Mouse (Mus musculus): ENCODE data around the gene Arhgef3. TPM values are rescaled to one million over a fixed set of nuclear protein-coding genes. Genes with fewer than 3 reads are reported as not detected.
"Not testable (repeated sequence)": the region's sequence is repeated elsewhere in the genome, so short reads cannot be mapped to it uniquely, and the experiment has no call there.

The Arhgef3 gene
- total and polyA plus RNA-seq, 3 experiments = 6.7 to 15.2 (median 11.9) TPM

DNA sequence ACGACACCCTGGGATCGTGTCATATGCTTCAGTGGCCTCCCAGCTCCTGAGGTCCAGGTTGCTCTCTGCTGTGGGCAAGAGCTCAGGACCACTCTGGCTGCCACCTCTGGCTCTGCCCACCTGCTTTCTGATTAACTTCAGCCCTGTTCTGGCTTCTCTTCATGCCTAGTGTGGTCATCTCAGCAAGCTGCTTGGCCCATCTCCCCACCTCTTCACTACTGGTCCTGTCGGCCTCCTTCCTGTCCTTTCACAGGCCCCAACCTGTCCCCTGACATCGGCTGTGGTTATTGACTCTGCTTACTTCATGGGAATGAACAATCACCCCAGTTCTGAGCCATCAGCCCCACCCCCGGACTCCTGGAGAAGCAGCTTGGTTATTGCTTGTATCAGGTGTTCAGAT is 128.9 kb downstream of the Arhgef3 start:
- H3K4me1 ChIP-seq (ENCODE audit: insufficient read depth, low read depth, low read length) = no peaks in the 10 kb centered on the region
- TF ChIP-seq GATA2 (IDR thresholded peaks at IDR 0.05; ENCODE audit: borderline replicate concordance, low read depth, low read length) = no peak

GRCm38 (mm10) chr14:27244898-27245297 is 130.2 kb downstream of the Arhgef3 start:
- no peaks in the 10 kb centered on the region for H3K36me3 ChIP-seq (replicated peaks)
- no peaks in the 10 kb centered on the region for H3K9me3 ChIP-seq (replicated peaks)
- H3K27me3 ChIP-seq (ENCODE audit: insufficient read depth, low read length) = no peaks in the 10 kb centered on the region
- H3K4me3 ChIP-seq (ENCODE audit: low read depth, low read length) = no peak overlapping the region
- ATAC-seq (ENCODE audit: extremely low read depth, insufficient number of reproducible peaks, low FRiP score, poor library complexity, severe bottlenecking) = no peak
- DNase-seq (ENCODE audit: low spot score) = no peak
- H3K4me1 ChIP-seq (ENCODE audit: insufficient read depth, low read depth, low read length) = no peaks in the 10 kb centered on the region
- no peak for TF ChIP-seq GATA1 (IDR thresholded peaks at IDR 0.05; ENCODE audit: borderline replicate concordance, low read length)
- TF ChIP-seq TAL1 (conservative IDR thresholded peaks at IDR 0.05; ENCODE audit: low read depth, low read length) = no peak
- TF ChIP-seq CTCF (IDR thresholded peaks at IDR 0.05; ENCODE audit: low read depth, low read length) = no peak
- TF ChIP-seq GATA2 (IDR thresholded peaks at IDR 0.05; ENCODE audit: borderline replicate concordance, low read depth, low read length) = no peak
- no peak for TF ChIP-seq POLR2AphosphoS5 (IDR thresholded peaks at IDR 0.05; ENCODE audit: insufficient replicate concordance, low read depth, low read length)

More for the DNA sequence above, 128.9 kb downstream of the Arhgef3 start:
- Histone ChIP-seq H3K36me3 (replicated peaks) (no peaks in the 10 kb centered on the region), H3K9me3 (replicated peaks) (no peaks in the 10 kb centered on the region), H3K4me3 (ENCODE audit: low read depth, low read length) (no peak overlapping the region), H3K27me3 (ENCODE audit: insufficient read depth, low read length) (no peaks in the 10 kb centered on the region)
- no peak for DNase-seq (ENCODE audit: low spot score)
- ATAC-seq (ENCODE audit: extremely low read depth, insufficient number of reproducible peaks, low FRiP score, poor library complexity, severe bottlenecking) = no peak

- Histone ChIP-seq H3K4me3 (ENCODE audit: low read depth, low read length) (no peak overlapping the region), H3K36me3 (replicated peaks) (no peaks in the 10 kb centered on the region), H3K27me3 (ENCODE audit: insufficient read depth, low read length) (no peaks in the 10 kb centered on the region), H3K9me3 (replicated peaks) (no peaks in the 10 kb centered on the region), H3K4me1 (ENCODE audit: insufficient read depth, low read depth, low read length) (no peaks in the 10 kb centered on the region)
- DNase-seq (ENCODE audit: low spot score) = no peak
- TF ChIP-seq TAL1 (conservative IDR thresholded peaks at IDR 0.05; ENCODE audit: low read depth, low read length) = no peak
- no peak for TF ChIP-seq POLR2AphosphoS5 (IDR thresholded peaks at IDR 0.05; ENCODE audit: insufficient replicate concordance, low read depth, low read length)
- no peak for TF ChIP-seq GATA1 (IDR thresholded peaks at IDR 0.05; ENCODE audit: borderline replicate concordance, low read length)
- no peak for TF ChIP-seq GATA2 (IDR thresholded peaks at IDR 0.05; ENCODE audit: borderline replicate concordance, low read depth, low read length)
- no peak for TF ChIP-seq CTCF (IDR thresholded peaks at IDR 0.05; ENCODE audit: low read depth, low read length)
- no peak for ATAC-seq (ENCODE audit: extremely low read depth, insufficient number of reproducible peaks, low FRiP score, poor library complexity, severe bottlenecking)
Measured at GRCm38 (mm10) chr14:27246424-27246823, 131.7 kb downstream of the Arhgef3 start.

GRCm38 (mm10) chr14:27246948-27247347 is 132.2 kb downstream of the Arhgef3 start:
- not testable (repeated sequence) for ATAC-seq (ENCODE audit: extremely low read depth, insufficient number of reproducible peaks, low FRiP score, poor library complexity, severe bottlenecking); DNase-seq (ENCODE audit: low spot score); H3K4me3 ChIP-seq (ENCODE audit: low read depth, low read length); H3K9me3 ChIP-seq (replicated peaks); H3K36me3 ChIP-seq (replicated peaks); H3K4me1 ChIP-seq (ENCODE audit: insufficient read depth, low read depth, low read length); H3K27me3 ChIP-seq (ENCODE audit: insufficient read depth, low read length)

GRCm38 (mm10) chr14:27249121-27249520 is 134.4 kb downstream of the Arhgef3 start:
- Histone ChIP-seq H3K36me3 (replicated peaks) (no peaks in the 10 kb centered on the region), H3K4me3 (ENCODE audit: low read depth, low read length) (no peak overlapping the region), H3K9me3 (replicated peaks) (no peaks in the 10 kb centered on the region), H3K27me3 (ENCODE audit: insufficient read depth, low read length) (no peaks in the 10 kb centered on the region), H3K4me1 (ENCODE audit: insufficient read depth, low read depth, low read length) (no peaks in the 10 kb centered on the region)
- ATAC-seq (ENCODE audit: extremely low read depth, insufficient number of reproducible peaks, low FRiP score, poor library complexity, severe bottlenecking) (no peak), DNase-seq (ENCODE audit: low spot score) (no peak)
- TF ChIP-seq TAL1 (conservative IDR thresholded peaks at IDR 0.05; ENCODE audit: low read depth, low read length) (no peak), POLR2AphosphoS5 (IDR thresholded peaks at IDR 0.05; ENCODE audit: insufficient replicate concordance, low read depth, low read length) (no peak), CTCF (IDR thresholded peaks at IDR 0.05; ENCODE audit: low read depth, low read length) (no peak), GATA1 (IDR thresholded peaks at IDR 0.05; ENCODE audit: borderline replicate concordance, low read length) (no peak), GATA2 (IDR thresholded peaks at IDR 0.05; ENCODE audit: borderline replicate concordance, low read depth, low read length) (no peak)

- ATAC-seq (ENCODE audit: extremely low read depth, insufficient number of reproducible peaks, low FRiP score, poor library complexity, severe bottlenecking) (no peak), DNase-seq (ENCODE audit: low spot score) (no peak)
- Histone ChIP-seq H3K27me3 (ENCODE audit: insufficient read depth, low read length) (no peaks in the 10 kb centered on the region), H3K9me3 (replicated peaks) (no peaks in the 10 kb centered on the region), H3K36me3 (replicated peaks) (no peaks in the 10 kb centered on the region), H3K4me3 (ENCODE audit: low read depth, low read length) (no peak overlapping the region), H3K4me1 (ENCODE audit: insufficient read depth, low read depth, low read length) (no peaks in the 10 kb centered on the region)
- no peak for TF ChIP-seq TAL1 (conservative IDR thresholded peaks at IDR 0.05; ENCODE audit: low read depth, low read length)
- TF ChIP-seq GATA1 (IDR thresholded peaks at IDR 0.05; ENCODE audit: borderline replicate concordance, low read length) = no peak
- no peak for TF ChIP-seq CTCF (IDR thresholded peaks at IDR 0.05; ENCODE audit: low read depth, low read length)
- TF ChIP-seq POLR2AphosphoS5 (IDR thresholded peaks at IDR 0.05; ENCODE audit: insufficient replicate concordance, low read depth, low read length) = no peak
- TF ChIP-seq GATA2 (IDR thresholded peaks at IDR 0.05; ENCODE audit: borderline replicate concordance, low read depth, low read length) = no peak
Measured at GRCm38 (mm10) chr14:27250281-27250789, 135.6 kb downstream of the Arhgef3 start.

- no peak overlapping the region for H3K4me3 ChIP-seq (ENCODE audit: low read depth, low read length)
- DNase-seq (ENCODE audit: low spot score) (no peak), ATAC-seq (ENCODE audit: extremely low read depth, insufficient number of reproducible peaks, low FRiP score, poor library complexity, severe bottlenecking) (no peak)
- TF ChIP-seq GATA2 (IDR thresholded peaks at IDR 0.05; ENCODE audit: borderline replicate concordance, low read depth, low read length) = no peak
- TF ChIP-seq POLR2AphosphoS5 (IDR thresholded peaks at IDR 0.05; ENCODE audit: insufficient replicate concordance, low read depth, low read length) = no peak
- no peak for TF ChIP-seq GATA1 (IDR thresholded peaks at IDR 0.05; ENCODE audit: borderline replicate concordance, low read length)
- TF ChIP-seq CTCF (IDR thresholded peaks at IDR 0.05; ENCODE audit: low read depth, low read length) = no peak
- TF ChIP-seq TAL1 (conservative IDR thresholded peaks at IDR 0.05; ENCODE audit: low read depth, low read length) = no peak
- H3K27me3 ChIP-seq (ENCODE audit: insufficient read depth, low read length) = no peaks in the 10 kb centered on the region
- no peaks in the 10 kb centered on the region for H3K4me1 ChIP-seq (ENCODE audit: insufficient read depth, low read depth, low read length)
- H3K9me3 ChIP-seq (replicated peaks) = no peaks in the 10 kb centered on the region
- no peaks in the 10 kb centered on the region for H3K36me3 ChIP-seq (replicated peaks)
Measured at GRCm38 (mm10) chr14:27253391-27253790, 138.7 kb downstream of the Arhgef3 start.

Measured in G1E (cell line).